Comparison of ENCODE assay signal across 7 mouse cellular contexts in the genomic region with DNA sequence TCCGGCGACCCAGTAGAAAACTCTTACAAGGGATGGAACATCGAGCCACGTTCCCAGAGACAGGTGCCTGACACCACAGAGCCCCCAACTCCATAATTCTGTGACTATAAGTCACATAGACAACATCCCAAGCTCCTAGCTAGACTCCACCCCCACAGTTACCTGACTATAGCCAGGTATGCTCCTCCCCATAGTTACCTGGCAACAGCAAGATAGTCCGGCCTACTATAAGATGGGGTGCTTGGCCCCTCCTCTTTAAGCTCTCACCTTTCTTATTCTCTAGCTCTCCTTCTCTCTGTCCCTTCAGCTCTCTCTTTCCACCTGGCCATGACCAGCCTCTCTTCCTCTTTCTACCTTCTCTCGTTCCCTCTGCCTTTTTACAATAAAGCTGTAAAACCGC.
DNase-seq lines count a peak whose midpoint lies in the region; ATAC-seq and TF ChIP-seq lines count a peak whose summit lies in the region.
"Not testable (repeated sequence)": the region's sequence is repeated elsewhere in the genome, so short reads cannot be mapped to it uniquely, and the experiment has no call there.

No protein-coding gene starts in this region.

- H3K9me3 ChIP-seq in E14TG2a.4 (ENCODE audit: low read length); embryonic facial prominence, embryonic 13.5 days; intestine, postnatal 0 days (ENCODE audit: control insufficient read depth); lung, embryonic 15.5 days; stomach, embryonic 14.5 days (ENCODE audit: control insufficient read depth, low read depth, low read length); stomach, postnatal 0 days (ENCODE audit: control insufficient read depth, low read length): not testable (repeated sequence)

- H3K27ac ChIP-seq in embryonic facial prominence, embryonic 13.5 days = 0 out of 2 replicates have a peak overlapping the region, but pooled peaks have one; percentile 11
- not testable (repeated sequence) for H3K27ac ChIP-seq in intestine, postnatal 0 days (ENCODE audit: low read depth, low read length)
- peak overlapping the region; percentile 66 for H3K27ac ChIP-seq in lung, embryonic 15.5 days
- peak overlapping the region; percentile 58; the same call in 1 of the 2 replicates for H3K27ac ChIP-seq in stomach, embryonic 14.5 days (ENCODE audit: low read length)
- peak overlapping the region; percentile 53 for H3K27ac ChIP-seq in stomach, postnatal 0 days (replicated peaks)

- peak overlapping the region; percentile 57 for H3K4me3 ChIP-seq in E14TG2a.4 (replicated peaks; ENCODE audit: low read length)
- not testable (repeated sequence) for H3K4me3 ChIP-seq in embryonic facial prominence, embryonic 13.5 days; intestine, postnatal 0 days (ENCODE audit: low read depth, low read length); lung, embryonic 15.5 days; stomach, embryonic 14.5 days (ENCODE audit: low read depth, low read length); stomach, postnatal 0 days (ENCODE audit: low read depth, low read length)

- not testable (repeated sequence) for H3K9ac ChIP-seq in embryonic facial prominence, embryonic 13.5 days; intestine, postnatal 0 days (ENCODE audit: low read depth, low read length); lung, embryonic 15.5 days; stomach, embryonic 14.5 days (replicated peaks; ENCODE audit: low read depth, low read length); stomach, postnatal 0 days (ENCODE audit: low read length)

- peak; percentile 66 for DNase-seq in heart, adult 11 months
- not testable (repeated sequence) for DNase-seq in stomach, postnatal 0 days (ENCODE audit: low spot score)

- not testable (repeated sequence) for TF ChIP-seq EP300 in stomach, postnatal 0 days (optimal IDR thresholded peaks at IDR 0.05)

- ATAC-seq in embryonic facial prominence, embryonic 13.5 days (ENCODE audit: insufficient number of reproducible peaks, insufficient read depth, low FRiP score, low TSS enrichment, low read depth) = not testable (repeated sequence)
- ATAC-seq in intestine, postnatal 0 days = peak; percentile 76
- ATAC-seq in lung, embryonic 15.5 days (ENCODE audit: borderline replicate concordance, extremely low read depth, low FRiP score, low TSS enrichment) = peak; percentile 31; the same call in 1 of the 2 replicates
- ATAC-seq in stomach, embryonic 14.5 days (ENCODE audit: insufficient number of reproducible peaks, insufficient read depth, low FRiP score, low read depth) = 0 out of 2 replicates have a peak, but pooled peaks have one; percentile 29
- peak; percentile 62; the same call in 1 of the 2 replicates for ATAC-seq in stomach, postnatal 0 days (ENCODE audit: low FRiP score, low TSS enrichment)

- H3K36me3 ChIP-seq in E14TG2a.4 (ENCODE audit: insufficient read depth, low read length); embryonic facial prominence, embryonic 13.5 days; intestine, postnatal 0 days (ENCODE audit: control insufficient read depth, insufficient read depth); lung, embryonic 15.5 days; stomach, embryonic 14.5 days (ENCODE audit: control insufficient read depth, insufficient read depth, low read length); stomach, postnatal 0 days (ENCODE audit: control insufficient read depth, insufficient read depth, low read length): not testable (repeated sequence)

- H3K27me3 ChIP-seq in E14TG2a.4 (ENCODE audit: insufficient read depth, low read length); embryonic facial prominence, embryonic 13.5 days; intestine, postnatal 0 days (replicated peaks; ENCODE audit: control insufficient read depth, insufficient read depth, low read length); lung, embryonic 15.5 days; stomach, embryonic 14.5 days (ENCODE audit: control insufficient read depth, insufficient read depth, low read length); stomach, postnatal 0 days (ENCODE audit: control insufficient read depth, insufficient read depth, low read length): not testable (repeated sequence)

- peaks cover 34% of the 10 kb centered on the region for H3K4me1 ChIP-seq in E14TG2a.4 (replicated peaks; ENCODE audit: low read depth, low read length)
- not testable (repeated sequence) for H3K4me1 ChIP-seq in embryonic facial prominence, embryonic 13.5 days; intestine, postnatal 0 days (replicated peaks; ENCODE audit: control insufficient read depth, insufficient read depth, low read length); lung, embryonic 15.5 days; stomach, embryonic 14.5 days (ENCODE audit: control insufficient read depth, insufficient read depth, low read length); stomach, postnatal 0 days (replicated peaks; ENCODE audit: control insufficient read depth, insufficient read depth)

- 74% methylated on average over 7 of the region's 7 CpGs for WGBS in embryonic facial prominence, embryonic 13.5 days
- WGBS in intestine, postnatal 0 days = 60% methylated on average over 7 of the region's 7 CpGs
- WGBS in lung, embryonic 15.5 days = 68% methylated on average over 7 of the region's 7 CpGs
- 69% methylated on average over 7 of the region's 7 CpGs for WGBS in stomach, embryonic 14.5 days
- WGBS in stomach, postnatal 0 days = 66% methylated on average over 7 of the region's 7 CpGs

- not testable (repeated sequence) for TF ChIP-seq CTCF in E14TG2a.4 (conservative IDR thresholded peaks at IDR 0.05; ENCODE audit: low read length); intestine, postnatal 0 days (IDR thresholded peaks at IDR 0.05; ENCODE audit: low read depth); stomach, postnatal 0 days (IDR thresholded peaks at IDR 0.05; ENCODE audit: low read depth)

- H3K4me2 ChIP-seq in embryonic facial prominence, embryonic 13.5 days; intestine, postnatal 0 days (replicated peaks; ENCODE audit: low read depth); lung, embryonic 15.5 days; stomach, embryonic 14.5 days (replicated peaks; ENCODE audit: low read depth, low read length); stomach, postnatal 0 days (replicated peaks; ENCODE audit: low read depth): not testable (repeated sequence)
